Mouse (Mus musculus) hindbrain, embryonic 12.5 days (tissue): Measurements from ENCODE around the gene Zc3h12c. TPM values are rescaled to one million over a fixed set of nuclear protein-coding genes. Genes with fewer than 3 reads are reported as not detected.

Source experiments
- ATAC-seq: fragments of 200-750 bp; cut with Nextera tagmentation; 2 replicates; pipeline ENCODE4 v1.8.0; 2017; ENCODE audit warnings: moderate TSS enrichment; ENCODE audit not compliant: low FRiP score
- H3K27ac ChIP-seq: fragments of 300-500 bp; sonication (generic); 2 replicates; pipeline ENCODE4 v1.5.1; 2016; ENCODE audit warnings: mild to moderate bottlenecking
- H3K27me3 ChIP-seq: fragments of 300-500 bp; sonication (generic); 2 replicates; pipeline ENCODE4 v1.6.1; 2016; ENCODE audit warnings: mild to moderate bottlenecking
- H3K36me3 ChIP-seq: fragments of 300-500 bp; sonication (generic); 2 replicates; pipeline ENCODE4 v1.6.1; 2016; ENCODE audit warnings: mild to moderate bottlenecking
- H3K4me1 ChIP-seq: fragments of 300-500 bp; sonication (generic); 2 replicates; pipeline ENCODE4 v1.6.1; 2016
- H3K4me2 ChIP-seq: fragments of 300-500 bp; sonication (generic); replicated peaks from 2 replicates; pipeline ENCODE4 v1.6.1; 2016; ENCODE audit warnings: mild to moderate bottlenecking
- H3K4me3 ChIP-seq: fragments of 300-500 bp; sonication (generic); 2 replicates; pipeline ENCODE4 v1.5.1; 2016; ENCODE audit warnings: mild to moderate bottlenecking
- H3K9ac ChIP-seq: fragments of 300-500 bp; sonication (generic); 2 replicates; pipeline ENCODE4 v1.6.1; 2016; ENCODE audit warnings: mild to moderate bottlenecking, moderate library complexity
- H3K9me3 ChIP-seq: fragments of 300-500 bp; sonication (generic); replicated peaks from 2 replicates; pipeline ENCODE4 v1.6.1; 2016; ENCODE audit warnings: mild to moderate bottlenecking
- WGBS: fragments of 180-500 bp; shearing (Covaris S2); methylation state at CpG from one replicate; pipeline ENCODE4 v1.1.7; 2016; 5-methylcytosine and 5-hydroxymethylcytosine counted together
- microRNA-seq: library from miRNA; unstranded; fragments of <30 nt; microRNA quantifications from one replicate; pipeline ENCODE4, GENCODE M21; 2017
- polyA plus RNA-seq: library from polyadenylated mRNA; unstranded; fragments of >200 nt; fragmentation: Nextera tagmentation; extraction: Ambion mirVana; gene quantifications from 2 replicates; pipeline ENCODE4 v1.2.1, GENCODE M21; 2016

The Zc3h12c gene
- polyA plus RNA-seq, 1 experiment from 2014 or later, result 8.9 TPM

GRCm38 (mm10) chr9:52070052-52070451 is 98.3 kb downstream of the Zc3h12c start:
- Histone ChIP-seq H3K27me3 (no peaks in the 10 kb centered on the region), H3K27ac (no peak overlapping the region), H3K4me3 (no peak overlapping the region), H3K9me3 (no peaks in the 10 kb centered on the region), H3K4me1 (no peaks in the 10 kb centered on the region), H3K36me3 (peaks cover 64% of the 10 kb centered on the region), H3K9ac (no peak overlapping the region), H3K4me2 (no peak overlapping the region)
- no peak for ATAC-seq
- WGBS, result 97% methylated on average over 2 of the region's 2 CpGs

Small RNAs within 50 kb of the gene (microRNA-seq; reads per million reads assigned to microRNA genes)
- gene Gm27686, result not detected
- gene Mir6244, result not detected

Other genes starting within 250 kb of the Zc3h12c start
- gene Fdx1, start 205.0 kb downstream of the Zc3h12c start, polyA plus RNA-seq, result 50.0 and 52.6 TPM in 2 replicates
- gene Rdx, start 121.4 kb downstream of the Zc3h12c start, polyA plus RNA-seq, result 148 and 155 TPM in 2 replicates